ENCODE assay signal across 10 mouse cellular contexts in genomic region chr2:18039566-18040290, GRCm38 (mm10). TPM values are rescaled to one million over a fixed set of nuclear protein-coding genes. Genes with fewer than 3 reads are reported as not detected.
A peak's percentile ranks its signal among the peaks of the same experiment; 100 is the strongest.
DNase-seq lines count a peak whose midpoint lies in the region; ATAC-seq and TF ChIP-seq lines count a peak whose summit lies in the region.
"Had no signal": no experiment of that assay in that cellular context is flagged by ENCODE, and none has a peak within 500 bp of the region (broad histone marks: within the 10 kb centered on the region; RNA-seq: fewer than 3 reads in every experiment).

No protein-coding gene starts in this region.

- H3K4me3 ChIP-seq in forebrain, postnatal 0 days (ENCODE audit: low read depth, low read length): peak overlapping the region; percentile 26
- no peak overlapping the region for H3K4me3 ChIP-seq in liver, embryonic 12.5 days
- H3K4me3 ChIP-seq in stomach, postnatal 0 days (ENCODE audit: low read depth, low read length): peak overlapping the region; percentile 31
- H3K4me3 ChIP-seq: myocyte had no signal

- TF ChIP-seq CTCF in forebrain, postnatal 0 days (IDR thresholded peaks at IDR 0.05; ENCODE audit: low read depth): no peak
- no peak; the same call in 1 of the 2 replicates for TF ChIP-seq CTCF in stomach, postnatal 0 days (IDR thresholded peaks at IDR 0.05; ENCODE audit: low read depth)

- peak overlapping the region; percentile 58 for H3K9ac ChIP-seq in forebrain, postnatal 0 days
- peak overlapping the region; percentile 51 for H3K9ac ChIP-seq in liver, embryonic 12.5 days
- peak overlapping the region; percentile 69 for H3K9ac ChIP-seq in stomach, postnatal 0 days (ENCODE audit: low read length)

- H3K4me2 ChIP-seq in forebrain, postnatal 0 days (ENCODE audit: low read depth): peak overlapping the region; percentile 70
- H3K4me2 ChIP-seq in liver, embryonic 12.5 days: peak overlapping the region; percentile 50
- peak overlapping the region; percentile 57 for H3K4me2 ChIP-seq in stomach, postnatal 0 days (replicated peaks; ENCODE audit: low read depth)

- peak; percentile 57 for ATAC-seq in forebrain, postnatal 0 days
- ATAC-seq in liver, embryonic 12.5 days: peak; percentile 21; the same call in 1 of the 2 replicates
- ATAC-seq in stomach, postnatal 0 days (ENCODE audit: low FRiP score, low TSS enrichment): no peak

- peaks cover 26% of the 10 kb centered on the region for H3K4me1 ChIP-seq in forebrain, postnatal 0 days (ENCODE audit: insufficient read depth)
- H3K4me1 ChIP-seq in liver, embryonic 12.5 days: peaks cover 19% of the 10 kb centered on the region
- H3K4me1 ChIP-seq in stomach, postnatal 0 days (replicated peaks; ENCODE audit: control insufficient read depth, insufficient read depth): 0 out of 2 replicates have a peak, but pooled peaks cover 2% of the 10 kb centered on the region

- no peaks in the 10 kb centered on the region for H3K9me3 ChIP-seq in forebrain, postnatal 0 days (ENCODE audit: low read length)
- H3K9me3 ChIP-seq in liver, embryonic 12.5 days (replicated peaks): no peaks in the 10 kb centered on the region
- no peaks in the 10 kb centered on the region for H3K9me3 ChIP-seq in stomach, postnatal 0 days (ENCODE audit: control insufficient read depth, low read length)

- 9% methylated on average over 44 of the region's 46 CpGs for WGBS in forebrain, postnatal 0 days
- 18% methylated on average over 46 of the region's 46 CpGs for WGBS in liver, embryonic 12.5 days (ENCODE audit: insufficient replicate concordance)
- WGBS in stomach, postnatal 0 days: 22% methylated on average over 46 of the region's 46 CpGs

- peak; percentile 87 for DNase-seq in heart, adult 11 months
- no peak for DNase-seq in heart, adult 18-20 months
- peak; percentile 52 for DNase-seq in ES-CJ7 (ENCODE audit: low read depth, low spot score)
- peak; percentile 77 for DNase-seq in forebrain, postnatal 0 days
- DNase-seq in stomach, postnatal 0 days (ENCODE audit: low spot score): no peak
- DNase-seq in urinary bladder, adult 2 months (ENCODE audit: low spot score): no peak
- no peak for DNase-seq in left cerebral cortex, adult 9 months (ENCODE audit: low spot score in 2 of 2)

- peak overlapping the region; percentile 48 for H3K27ac ChIP-seq in forebrain, postnatal 0 days (ENCODE audit: low read depth, low read length)
- H3K27ac ChIP-seq in liver, embryonic 12.5 days: peak overlapping the region; percentile 54
- H3K27ac ChIP-seq in stomach, postnatal 0 days (replicated peaks): no peak overlapping the region; the same call in 1 of the 2 replicates

- no peaks in the 10 kb centered on the region for H3K36me3 ChIP-seq in forebrain, postnatal 0 days (ENCODE audit: insufficient read depth)
- no peaks in the 10 kb centered on the region for H3K36me3 ChIP-seq in liver, embryonic 12.5 days
- H3K36me3 ChIP-seq in stomach, postnatal 0 days (ENCODE audit: control insufficient read depth, insufficient read depth, low read length): no peaks in the 10 kb centered on the region

- no peak for TF ChIP-seq EP300 in stomach, postnatal 0 days (optimal IDR thresholded peaks at IDR 0.05)

- H3K27me3 ChIP-seq in forebrain, postnatal 0 days (ENCODE audit: insufficient read depth, low read length): no peaks in the 10 kb centered on the region
- H3K27me3 ChIP-seq in liver, embryonic 12.5 days (replicated peaks): peaks cover 62% of the 10 kb centered on the region
- H3K27me3 ChIP-seq in stomach, postnatal 0 days (ENCODE audit: control insufficient read depth, insufficient read depth, low read length): no peaks in the 10 kb centered on the region

RNA-seq across cellular contexts. Expression of gene A930004D18Rik, which starts 2.2 kb away (rescaled TPM):
- 1 to 10 TPM; 3.4 to 4.3 TPM for total RNA-seq in heart, adult 18-20 months (2021)
- 2.6 and 3.5 TPM in 2 replicates for total RNA-seq in forebrain, postnatal 0 days (2014; rRNA removed)
- 10.1 and 11.8 TPM in 2 replicates for polyA plus RNA-seq in forebrain, postnatal 0 days (2015; fragmentation: Nextera tagmentation; extraction: Ambion mirVana)
- 2.7 and 2.8 TPM in 2 replicates for polyA plus RNA-seq in liver, embryonic 12.5 days (2016; fragmentation: Nextera tagmentation; extraction: Ambion mirVana)
- 7.5 and 9.4 TPM in 2 replicates for polyA plus RNA-seq in stomach, postnatal 0 days (2015; fragmentation: Nextera tagmentation; extraction: Ambion mirVana)
- polyA plus RNA-seq in urinary bladder, adult 2 months (2012; rRNA removed): 3.6 and 3.9 TPM in 2 replicates

RNA-seq across cellular contexts. Expression of gene Skida1, which starts 9.1 kb away (rescaled TPM):
- 1 to 10 TPM; 2.0 to 2.2 TPM for total RNA-seq in heart, adult 18-20 months (2021)
- 11.4 and 12.6 TPM in 2 replicates for total RNA-seq in forebrain, postnatal 0 days (2014; rRNA removed)
- polyA plus RNA-seq in forebrain, postnatal 0 days (2015; fragmentation: Nextera tagmentation; extraction: Ambion mirVana): 4.3 and 4.9 TPM in 2 replicates
- polyA plus RNA-seq in liver, embryonic 12.5 days (2016; fragmentation: Nextera tagmentation; extraction: Ambion mirVana): 1.0 and 1.2 TPM in 2 replicates
- 1.5 and 1.9 TPM in 2 replicates for polyA plus RNA-seq in stomach, postnatal 0 days (2015; fragmentation: Nextera tagmentation; extraction: Ambion mirVana)
- polyA plus RNA-seq in urinary bladder, adult 2 months (2012; rRNA removed): 3.4 and 4.9 TPM in 2 replicates
- total RNA-seq: common myeloid progenitor, adult 5-6 weeks had no signal

RNA-seq across cellular contexts. Expression of gene Mllt10, which starts 15.3 kb away (rescaled TPM):
- total RNA-seq in heart, adult 18-20 months (2021): 10 to 100 TPM; 31.0 to 33.4 TPM
- 27.3 and 31.3 TPM in 2 replicates for total RNA-seq in forebrain, postnatal 0 days (2014; rRNA removed)
- 15.9 and 27.4 TPM in 2 replicates for polyA plus RNA-seq in forebrain, postnatal 0 days (2015; fragmentation: Nextera tagmentation; extraction: Ambion mirVana)
- polyA plus RNA-seq in liver, embryonic 12.5 days (2016; fragmentation: Nextera tagmentation; extraction: Ambion mirVana): 39.2 and 40.1 TPM in 2 replicates
- polyA plus RNA-seq in stomach, postnatal 0 days (2015; fragmentation: Nextera tagmentation; extraction: Ambion mirVana): 25.9 and 27.4 TPM in 2 replicates
- 31.4 and 31.7 TPM in 2 replicates for polyA plus RNA-seq in urinary bladder, adult 2 months (2012; rRNA removed)

RNA-seq across cellular contexts. Expression of gene H2al2a, which starts 43.0 kb away (rescaled TPM):
- total RNA-seq in heart, adult 18-20 months (2021): not detected
- total RNA-seq in forebrain, postnatal 0 days (2014; rRNA removed): not detected in 2 replicates
- not detected in 2 replicates for polyA plus RNA-seq in forebrain, postnatal 0 days (2015; fragmentation: Nextera tagmentation; extraction: Ambion mirVana)
- not detected in 2 replicates for polyA plus RNA-seq in liver, embryonic 12.5 days (2016; fragmentation: Nextera tagmentation; extraction: Ambion mirVana)
- polyA plus RNA-seq in stomach, postnatal 0 days (2015; fragmentation: Nextera tagmentation; extraction: Ambion mirVana): not detected in 2 replicates
- polyA plus RNA-seq in urinary bladder, adult 2 months (2012; rRNA removed): not detected in 2 replicates
- total RNA-seq: common myeloid progenitor, adult 5-6 weeks had no signal
- polyA plus RNA-seq: myocyte had no signal

Comparison
In these comparisons a context has a peak if more than half of its experiments do, and no peak if none do; other contexts are left out.
1. DNase-seq: peak in heart, adult 11 months (single experiment), ES-CJ7 (single experiment) and forebrain, postnatal 0 days (single experiment); none in heart, adult 18-20 months (0 of 2), stomach, postnatal 0 days (single experiment), urinary bladder, adult 2 months (single experiment) and left cerebral cortex, adult 9 months (0 of 2).
2. Peak in every context shown above with its lines, with median percentiles within 50 percentile points of each other: H3K4me2 ChIP-seq and H3K9ac ChIP-seq.